In genomic region chr9:91371608-91372007, GRCm38 (mm10) we compare ENCODE assay signal across 20 mouse cellular contexts. TPM values are rescaled to one million over a fixed set of nuclear protein-coding genes. Genes with fewer than 3 reads are reported as not detected.
A peak's percentile ranks its signal among the peaks of the same experiment; 100 is the strongest.
DNase-seq lines count a peak whose midpoint lies in the region; ATAC-seq lines count a peak whose summit lies in the region.
"Had no signal": no experiment of that assay in that cellular context is flagged by ENCODE, and none has a peak within 500 bp of the region (broad histone marks: within the 10 kb centered on the region; RNA-seq: fewer than 3 reads in every experiment).

No protein-coding gene starts in this region.

- H3K4me1 ChIP-seq in forebrain, embryonic 15.5 days = no peaks in the 10 kb centered on the region
- peaks cover 60% of the 10 kb centered on the region for H3K4me1 ChIP-seq in midbrain, embryonic 10.5 days
- no peaks in the 10 kb centered on the region; the same call in 1 of the 2 replicates for H3K4me1 ChIP-seq in neural tube, embryonic 11.5 days (ENCODE audit: control insufficient read depth, insufficient read depth, low read length)
- H3K4me1 ChIP-seq: embryonic facial prominence, embryonic 15.5 days; heart, embryonic 10.5 days had no signal

- peak; percentile 34 for DNase-seq in cerebellum, adult 9-10 months
- no peak for DNase-seq in cerebellum, adult 8-10 months
- DNase-seq in midbrain, embryonic 10.5 days (ENCODE audit: low spot score) = peak; percentile 21
- DNase-seq in neural tube, embryonic 11.5 days (ENCODE audit: low spot score) = peak; percentile 18
- no peak for DNase-seq in thymus, postnatal 0 days (ENCODE audit: low spot score)
- no peak for DNase-seq in embryo, embryonic 10 days (ENCODE audit: low spot score)
- DNase-seq: adrenal gland, postnatal 36 days; gastrocnemius, postnatal 14 days; heart, postnatal 14 days; liver, postnatal 0 days; thymus, postnatal 36 days had no signal

- H3K4me3 ChIP-seq in forebrain, embryonic 15.5 days = no peak overlapping the region
- H3K4me3 ChIP-seq in midbrain, embryonic 10.5 days = peak overlapping the region; percentile 77
- H3K4me3 ChIP-seq in neural tube, embryonic 11.5 days (ENCODE audit: low read depth, low read length) = peak overlapping the region; percentile 38; the same call in 1 of the 2 replicates
- H3K4me3 ChIP-seq: embryonic facial prominence, embryonic 15.5 days; heart, embryonic 10.5 days; layer of hippocampus, adult 2 months; myocyte had no signal

- H3K27me3 ChIP-seq in forebrain, embryonic 15.5 days = peaks cover 82% of the 10 kb centered on the region
- H3K27me3 ChIP-seq in midbrain, embryonic 10.5 days (ENCODE audit: low read depth, poor library complexity, severe bottlenecking) = peaks cover 100% of the 10 kb centered on the region
- peaks cover 76% of the 10 kb centered on the region for H3K27me3 ChIP-seq in neural tube, embryonic 11.5 days (ENCODE audit: control insufficient read depth, insufficient read depth, low read length)
- H3K27me3 ChIP-seq: CH12.LX had no signal

- H3K9ac ChIP-seq in forebrain, embryonic 15.5 days (replicated peaks) = no peak overlapping the region
- peak overlapping the region; percentile 27; the same call in 1 of the 2 replicates for H3K9ac ChIP-seq in neural tube, embryonic 11.5 days (ENCODE audit: low read length)
- H3K9ac ChIP-seq: embryonic facial prominence, embryonic 15.5 days; liver, postnatal 0 days had no signal

- 31% methylated on average over 4 of the region's 4 CpGs for WGBS in forebrain, embryonic 15.5 days
- 14% methylated on average over 4 of the region's 4 CpGs for WGBS in midbrain, embryonic 10.5 days
- WGBS in neural tube, embryonic 11.5 days = 9% methylated on average over 4 of the region's 4 CpGs

- ATAC-seq in forebrain, embryonic 15.5 days (replicated peaks) = no peak
- no peak for ATAC-seq in neural tube, embryonic 11.5 days (ENCODE audit: insufficient read depth, low FRiP score, low TSS enrichment)
- ATAC-seq in megakaryocyte-erythroid progenitor cell, adult 5-6 weeks (replicated peaks; ENCODE audit: low FRiP score, low TSS enrichment, poor library complexity, severe bottlenecking) = no peak
- ATAC-seq: intestine, embryonic 16.5 days; liver, postnatal 0 days had no signal

- peak overlapping the region; percentile 90 for H3K27ac ChIP-seq in forebrain, embryonic 15.5 days (replicated peaks)
- peak overlapping the region; percentile 95 for H3K27ac ChIP-seq in midbrain, embryonic 10.5 days (replicated peaks)
- H3K27ac ChIP-seq in neural tube, embryonic 11.5 days (ENCODE audit: low read depth, low read length) = 0 out of 2 replicates have a peak overlapping the region, but pooled peaks have one; percentile 99
- H3K27ac ChIP-seq: embryonic facial prominence, embryonic 15.5 days; heart, embryonic 10.5 days; kidney, postnatal 0 days; layer of hippocampus, adult 2 months had no signal

- no peaks in the 10 kb centered on the region for H3K9me3 ChIP-seq in forebrain, embryonic 15.5 days
- no peaks in the 10 kb centered on the region for H3K9me3 ChIP-seq in midbrain, embryonic 10.5 days (replicated peaks)
- no peaks in the 10 kb centered on the region for H3K9me3 ChIP-seq in neural tube, embryonic 11.5 days (ENCODE audit: control insufficient read depth, low read length)
- H3K9me3 ChIP-seq: embryonic facial prominence, embryonic 15.5 days; heart, embryonic 10.5 days had no signal

- no peaks in the 10 kb centered on the region for H3K36me3 ChIP-seq in forebrain, embryonic 15.5 days
- H3K36me3 ChIP-seq in midbrain, embryonic 10.5 days = no peaks in the 10 kb centered on the region
- H3K36me3 ChIP-seq in neural tube, embryonic 11.5 days (ENCODE audit: control insufficient read depth, insufficient read depth, low read length) = no peaks in the 10 kb centered on the region
- H3K36me3 ChIP-seq: embryonic facial prominence, embryonic 15.5 days; heart, embryonic 10.5 days had no signal

- H3K4me2 ChIP-seq in forebrain, embryonic 15.5 days (replicated peaks) = no peak overlapping the region; the same call in 1 of the 2 replicates
- H3K4me2 ChIP-seq in neural tube, embryonic 11.5 days (ENCODE audit: low read depth) = peak overlapping the region; percentile 49
- H3K4me2 ChIP-seq: embryonic facial prominence, embryonic 15.5 days had no signal

RNA-seq across cellular contexts. Expression of gene Zic1, which starts 6.0 kb away (rescaled TPM):
- polyA plus RNA-seq in forebrain, embryonic 15.5 days (2015; fragmentation: Nextera tagmentation; extraction: Ambion mirVana) = 9.6 and 9.8 TPM in 2 replicates
- 6.5 and 6.6 TPM in 2 replicates for polyA plus RNA-seq in midbrain, embryonic 10.5 days (2016; fragmentation: Nextera tagmentation; extraction: Ambion mirVana)
- polyA plus RNA-seq in neural tube, embryonic 11.5 days (2014; fragmentation: Nextera tagmentation; extraction: Ambion mirVana) = 17.3 and 17.9 TPM in 2 replicates
- not detected in 2 replicates for total RNA-seq in megakaryocyte-erythroid progenitor cell, adult 5-6 weeks (2014; fragmentation: Nextera tagmentation)
- total RNA-seq in megakaryocyte-erythroid progenitor cell, adult 5-6 weeks (2017) = not detected in 2 replicates
- not detected in 2 replicates for polyA plus RNA-seq in thymus, postnatal 0 days (2015; fragmentation: Nextera tagmentation; extraction: Ambion mirVana)
- total RNA-seq: adrenal gland, postnatal 36 days; CH12.LX; heart, postnatal 14 days had no signal
- polyA plus RNA-seq: heart, embryonic 10.5 days; intestine, embryonic 16.5 days; kidney, postnatal 0 days; liver, postnatal 0 days had no signal

RNA-seq across cellular contexts. Expression of gene Zic4, which starts 9.4 kb away (rescaled TPM):
- polyA plus RNA-seq in forebrain, embryonic 15.5 days (2015; fragmentation: Nextera tagmentation; extraction: Ambion mirVana) = 46.2 and 55.0 TPM in 2 replicates
- 25.1 and 33.5 TPM in 2 replicates for polyA plus RNA-seq in midbrain, embryonic 10.5 days (2016; fragmentation: Nextera tagmentation; extraction: Ambion mirVana)
- 52.2 and 58.1 TPM in 2 replicates for polyA plus RNA-seq in neural tube, embryonic 11.5 days (2014; fragmentation: Nextera tagmentation; extraction: Ambion mirVana)
- not detected in 2 replicates for total RNA-seq in megakaryocyte-erythroid progenitor cell, adult 5-6 weeks (2014; fragmentation: Nextera tagmentation)
- not detected in 2 replicates for total RNA-seq in megakaryocyte-erythroid progenitor cell, adult 5-6 weeks (2017)
- not detected in 2 replicates for polyA plus RNA-seq in thymus, postnatal 0 days (2015; fragmentation: Nextera tagmentation; extraction: Ambion mirVana)
- total RNA-seq: adrenal gland, postnatal 36 days; CH12.LX; heart, postnatal 14 days had no signal
- polyA plus RNA-seq: intestine, embryonic 16.5 days; kidney, postnatal 0 days; liver, postnatal 0 days had no signal

Comparison
In these comparisons a context has a peak if more than half of its experiments do, and no peak if none do; other contexts are left out.
1. DNase-seq: peak in cerebellum, adult 9-10 months (single experiment), midbrain, embryonic 10.5 days (single experiment) and neural tube, embryonic 11.5 days (single experiment); none in cerebellum, adult 8-10 months (single experiment), thymus, postnatal 0 days (single experiment) and embryo, embryonic 10 days (single experiment).
2. RNA of gene Zic4, which starts 9.4 kb away (polyA plus RNA-seq): 52.2 to 58.1 TPM in neural tube, embryonic 11.5 days, 46.2 to 55.0 TPM in forebrain, embryonic 15.5 days and 25.1 to 33.5 TPM in midbrain, embryonic 10.5 days; not detected in thymus, postnatal 0 days; every median in the first group is over 10 times any median in the second.
3. Peak in every context shown above with its lines, with median percentiles within 50 percentile points of each other: H3K27ac ChIP-seq.